Mouse (Mus musculus) cerebellum, postnatal 10 days (tissue): ENCODE measurements around the gene Hivep3.

Experiments
- DNase-seq, 2 experiments: peaks; one replicate each; pipeline ENCODE4 v3.0.0; 2021; ENCODE audit warnings: mixed read lengths in 2 of 2

The Hivep3 gene

GRCm38 (mm10) chr4:120062198-120062597, 328.6 kb downstream of the Hivep3 start:
- DNase-seq, result no peak

- DNase-seq, result no peak
Observed at GRCm38 (mm10) chr4:120062754-120063153, 329.2 kb downstream of the Hivep3 start.

GRCm38 (mm10) chr4:120063353-120064124, 330.0 kb downstream of the Hivep3 start:
- no peak for DNase-seq

- DNase-seq, result no peak
Observed at GRCm38 (mm10) chr4:120064696-120065095, 331.1 kb downstream of the Hivep3 start, which contains the start of gene AL607142.1. TSS of gene AL607142.1 (plus strand) at chr4:120064996.

- DNase-seq, result peak; percentile 44 to 69
Observed at GRCm38 (mm10) chr4:120066841-120067591, 333.4 kb downstream of the Hivep3 start.

GRCm38 (mm10) chr4:120067592-120068235, 334.1 kb downstream of the Hivep3 start:
- DNase-seq, result no peak

GRCm38 (mm10) chr4:120068883-120069581, 335.4 kb downstream of the Hivep3 start:
- no peak for DNase-seq

GRCm38 (mm10) chr4:120069582-120069980, 336.0 kb downstream of the Hivep3 start:
- DNase-seq, result no peak

- no peak for DNase-seq
Observed at GRCm38 (mm10) chr4:120071411-120071810, 337.8 kb downstream of the Hivep3 start.

GRCm38 (mm10) chr4:120071842-120072507, 338.4 kb downstream of the Hivep3 start:
- DNase-seq, result peak; percentile 38 to 52

- DNase-seq, result peak; percentile 55 to 71
Observed at GRCm38 (mm10) chr4:120074061-120074460, 340.5 kb downstream of the Hivep3 start.

- DNase-seq, result no peak
Observed at GRCm38 (mm10) chr4:120077322-120077721, 343.7 kb downstream of the Hivep3 start.

GRCm38 (mm10) chr4:120082527-120082926, 348.9 kb downstream of the Hivep3 start:
- no peak for DNase-seq

GRCm38 (mm10) chr4:120083700-120084099, 350.1 kb downstream of the Hivep3 start:
- DNase-seq, result no peak

GRCm38 (mm10) chr4:120089536-120089935, 356.0 kb downstream of the Hivep3 start:
- DNase-seq, result peak; percentile 70 to 81

GRCm38 (mm10) chr4:120091997-120092783, 358.6 kb downstream of the Hivep3 start:
- DNase-seq, result peak; percentile 55 to 61

- peak in 1 of 2 experiments; percentile 51 for DNase-seq
Observed at GRCm38 (mm10) chr4:120096935-120097334, 363.4 kb downstream of the Hivep3 start.

- no peak for DNase-seq
Observed at GRCm38 (mm10) chr4:120101186-120101585, 367.6 kb downstream of the Hivep3 start.

GRCm38 (mm10) chr4:120104599-120104998, 371.0 kb downstream of the Hivep3 start:
- DNase-seq, result peak; percentile 90 to 94

GRCm38 (mm10) chr4:120106362-120106761, 372.8 kb downstream of the Hivep3 start:
- peak in 1 of 2 experiments; percentile 64 for DNase-seq

GRCm38 (mm10) chr4:120107787-120108186, 374.2 kb downstream of the Hivep3 start:
- no peak for DNase-seq
